Mouse (Mus musculus): ENCODE data around the gene Adcy6. TPM values are rescaled to one million over a fixed set of nuclear protein-coding genes. Genes with fewer than 3 reads are reported as not detected.

Gene Adcy6
- total RNA-seq, 2 experiments from 2014 or later, result 24.2 to 26.7 TPM

- intact Hi-C loops (cut with DNase I), result loop anchor here (5.0 kb wide), 2 partner anchors 37 to 57 kb away; partner anchors contain the start of gene Kansl2
- DNase-seq, result no peak
Measured at GRCm38 (mm10) chr15:98569216-98569615, 40.7 kb downstream of the Adcy6 start.

GRCm38 (mm10) chr15:98568256-98569033 lies 41.4 kb downstream of the Adcy6 start:
- intact Hi-C loops (cut with DNase I), result loop anchor here (5.0 kb wide), 2 partner anchors 36 to 56 kb away; partner anchors contain the start of gene Kansl2
- no peak for DNase-seq

GRCm38 (mm10) chr15:98567278-98568134 lies 42.4 kb downstream of the Adcy6 start:
- DNase-seq, result peak; percentile 98 to 99
- intact Hi-C loops (cut with DNase I), result loop anchor here (5.0 kb wide), 2 partner anchors 35 to 55 kb away; partner anchors contain the start of gene Kansl2

GRCm38 (mm10) chr15:98566973-98567277 lies 43.0 kb downstream of the Adcy6 start:
- intact Hi-C loops (cut with DNase I), result loop anchor here (5.0 kb wide), 2 partner anchors 35 to 55 kb away; partner anchors contain the start of gene Kansl2

GRCm38 (mm10) chr15:98557186-98557585 lies 52.7 kb downstream of the Adcy6 start:
- intact Hi-C loops (cut with DNase I), result no loop called here
- no peak for DNase-seq

More at GRCm38 (mm10) chr15:98566973-98567277, 43.0 kb downstream of the Adcy6 start:
- DNase-seq, result no peak

- DNase-seq, result no peak
- intact Hi-C loops (cut with DNase I), result no loop called here
Measured at GRCm38 (mm10) chr15:98555881-98556280, 54.0 kb downstream of the Adcy6 start.

GRCm38 (mm10) chr15:98552758-98553157 lies 57.1 kb downstream of the Adcy6 start:
- intact Hi-C loops (cut with DNase I), result no loop called here
- DNase-seq, result no peak

- intact Hi-C loops (cut with DNase I), result no loop called here
- DNase-seq, result no peak
Measured at GRCm38 (mm10) chr15:98546843-98547242, 63.0 kb downstream of the Adcy6 start.

GRCm38 (mm10) chr15:98545151-98545550 lies 64.7 kb downstream of the Adcy6 start:
- intact Hi-C loops (cut with DNase I), result no loop called here
- DNase-seq, result no peak

GRCm38 (mm10) chr15:98543341-98543740 lies 66.5 kb downstream of the Adcy6 start:
- DNase-seq, result no peak
- intact Hi-C loops (cut with DNase I), result no loop called here

GRCm38 (mm10) chr15:98541064-98541463 lies 68.8 kb downstream of the Adcy6 start:
- intact Hi-C loops (cut with DNase I), result no loop called here
- DNase-seq, result no peak

Other genes starting within 250 kb of the Adcy6 start
- not detected for gene Olfr283, start 229.1 kb downstream of the Adcy6 start, total RNA-seq (2021)
- gene Olfr282, start 178.9 kb downstream of the Adcy6 start, total RNA-seq (2021), result not detected
- gene Olfr281, start 157.5 kb downstream of the Adcy6 start, total RNA-seq (2021), result not detected
- gene OR5BS1P, start 140.2 kb downstream of the Adcy6 start, total RNA-seq (2021), result not detected
- not detected for gene Lalba, start 127.4 kb downstream of the Adcy6 start, total RNA-seq (2021)
- gene Olfr279, start 117.7 kb downstream of the Adcy6 start, total RNA-seq (2021), result not detected
- gene Kansl2, start 75.8 kb downstream of the Adcy6 start, total RNA-seq (2021), result 10 to 100 TPM; 62.2 to 64.5 TPM
- 10 to 100 TPM; 12.4 to 17.9 TPM for gene Ccnt1, start 39.2 kb downstream of the Adcy6 start, total RNA-seq (2021)
- gene 4930415O20Rik, start 39.1 kb downstream of the Adcy6 start, total RNA-seq (2021), result under 1 TPM in 1 of 2 experiments, not detected in 1; 0.87 TPM
- 1 to 10 TPM; 2.5 to 4.2 TPM for gene Cacnb3, start 20.8 kb upstream of the Adcy6 start, total RNA-seq (2021)
- 10 to 100 TPM; 50.0 to 56.2 TPM for gene Ddx23, start 52.8 kb upstream of the Adcy6 start, total RNA-seq (2021)
- gene Rnd1, start 67.4 kb upstream of the Adcy6 start, total RNA-seq (2021), result 1 to 10 TPM in 1 of 2 experiments, under 1 TPM in 1; 0.81 to 1.5 TPM
- not detected for gene Ccdc65, start 98.1 kb upstream of the Adcy6 start, total RNA-seq (2021)
- 1 to 10 TPM; 1.4 to 1.7 TPM for gene Fkbp11, start 118.1 kb upstream of the Adcy6 start, total RNA-seq (2021)
- gene Arf3, start 153.1 kb upstream of the Adcy6 start, total RNA-seq (2021), result 1 to 10 TPM; 7.4 to 8.2 TPM
- under 1 TPM; 0.69 to 0.87 TPM for gene Wnt10b, start 168.1 kb upstream of the Adcy6 start, total RNA-seq (2021)
- not detected for gene Wnt1, start 179.8 kb upstream of the Adcy6 start, total RNA-seq (2021)
- under 1 TPM; 0.28 to 0.96 TPM for gene Ddn, start 199.4 kb upstream of the Adcy6 start, total RNA-seq (2021)
- gene Prkag1, start 221.4 kb upstream of the Adcy6 start, total RNA-seq (2021), result 10 to 100 TPM; 39.3 to 50.3 TPM

All from gastrocnemius, postnatal 36 days (tissue).